Comparison of ENCODE assay signal across 8 mouse cellular contexts in genomic region chr4:126259523-126260160, GRCm38 (mm10). TPM values are rescaled to one million over a fixed set of nuclear protein-coding genes. Genes with fewer than 3 reads are reported as not detected.
DNase-seq lines count a peak whose midpoint lies in the region; ATAC-seq and TF ChIP-seq lines count a peak whose summit lies in the region.

No protein-coding gene starts in this region.

- 10% methylated on average over 15 of the region's 15 CpGs for WGBS in intestine, postnatal 0 days
- WGBS in lung, embryonic 14.5 days = under 1% methylated on average over 15 of the region's 15 CpGs
- WGBS in neural tube, embryonic 15.5 days = under 1% methylated on average over 15 of the region's 15 CpGs

- 0 out of 2 replicates have a peak, but pooled peaks cover 3% of the 10 kb centered on the region for H3K27me3 ChIP-seq in intestine, postnatal 0 days (replicated peaks; ENCODE audit: control insufficient read depth, insufficient read depth, low read length)
- no peaks in the 10 kb centered on the region for H3K27me3 ChIP-seq in lung, embryonic 14.5 days (ENCODE audit: insufficient read depth, low read length)
- H3K27me3 ChIP-seq in neural tube, embryonic 15.5 days (replicated peaks) = no peaks in the 10 kb centered on the region

- H3K9me3 ChIP-seq in intestine, postnatal 0 days (ENCODE audit: control insufficient read depth) = no peaks in the 10 kb centered on the region
- H3K9me3 ChIP-seq in lung, embryonic 14.5 days (ENCODE audit: low read depth, low read length) = no peaks in the 10 kb centered on the region
- H3K9me3 ChIP-seq in neural tube, embryonic 15.5 days (replicated peaks) = no peaks in the 10 kb centered on the region

- H3K4me3 ChIP-seq in intestine, postnatal 0 days (ENCODE audit: low read depth, low read length) = no peak overlapping the region; the same call in 1 of the 2 replicates
- H3K4me3 ChIP-seq in lung, embryonic 14.5 days (ENCODE audit: low read depth, low read length) = 0 out of 2 replicates have a peak overlapping the region, but pooled peaks have one; percentile 1
- 0 out of 2 replicates have a peak overlapping the region, but pooled peaks have one; percentile 12 for H3K4me3 ChIP-seq in neural tube, embryonic 15.5 days (replicated peaks)

- H3K4me1 ChIP-seq in intestine, postnatal 0 days (replicated peaks; ENCODE audit: control insufficient read depth, insufficient read depth, low read length) = peaks cover 6% of the 10 kb centered on the region
- H3K4me1 ChIP-seq in lung, embryonic 14.5 days (ENCODE audit: insufficient read depth) = peaks cover 25% of the 10 kb centered on the region
- H3K4me1 ChIP-seq in neural tube, embryonic 15.5 days = peaks cover 76% of the 10 kb centered on the region

- no peaks in the 10 kb centered on the region for H3K36me3 ChIP-seq in intestine, postnatal 0 days (ENCODE audit: control insufficient read depth, insufficient read depth)
- H3K36me3 ChIP-seq in lung, embryonic 14.5 days (ENCODE audit: insufficient read depth) = no peaks in the 10 kb centered on the region
- H3K36me3 ChIP-seq in neural tube, embryonic 15.5 days = no peaks in the 10 kb centered on the region

- DNase-seq in layer of hippocampus, adult 9-11 months = peak; percentile 55
- no peak for DNase-seq in layer of hippocampus, postnatal 14 days (ENCODE audit: low spot score in 2 of 2)
- peak; percentile 99 for DNase-seq in heart, adult 11 months
- DNase-seq in lung, embryonic 14.5 days = peak; percentile 93

- TF ChIP-seq CTCF in intestine, postnatal 0 days (IDR thresholded peaks at IDR 0.05; ENCODE audit: low read depth) = no peak
- TF ChIP-seq CTCF in lung, embryonic 14.5 days (IDR thresholded peaks at IDR 0.05; ENCODE audit: low read depth) = no peak

- no peak overlapping the region for H3K9ac ChIP-seq in intestine, postnatal 0 days (ENCODE audit: low read depth, low read length)
- peak overlapping the region; percentile 27; the same call in 1 of the 2 replicates for H3K9ac ChIP-seq in lung, embryonic 14.5 days
- H3K9ac ChIP-seq in neural tube, embryonic 15.5 days (replicated peaks) = no peak overlapping the region; the same call in 1 of the 2 replicates

- peak; percentile 30 for ATAC-seq in common myeloid progenitor, adult 5-6 weeks (replicated peaks; ENCODE audit: low read depth, poor library complexity, severe bottlenecking)
- no peak for ATAC-seq in intestine, postnatal 0 days
- ATAC-seq in lung, embryonic 14.5 days (ENCODE audit: insufficient read depth) = peak; percentile 16
- no peak for ATAC-seq in neural tube, embryonic 15.5 days (ENCODE audit: low FRiP score)
- no peak for ATAC-seq in frontal cortex, adult (ENCODE audit: low TSS enrichment)

- peak overlapping the region; percentile 48 for H3K4me2 ChIP-seq in intestine, postnatal 0 days (replicated peaks; ENCODE audit: low read depth)
- peak overlapping the region; percentile 52 for H3K4me2 ChIP-seq in lung, embryonic 14.5 days
- H3K4me2 ChIP-seq in neural tube, embryonic 15.5 days = peak overlapping the region; percentile 42

- H3K27ac ChIP-seq in intestine, postnatal 0 days (ENCODE audit: low read depth, low read length) = peak overlapping the region; percentile 58
- peak overlapping the region; percentile 97 for H3K27ac ChIP-seq in lung, embryonic 14.5 days (ENCODE audit: low read depth)
- peak overlapping the region; percentile 79 for H3K27ac ChIP-seq in neural tube, embryonic 15.5 days (replicated peaks)

RNA-seq across cellular contexts. Expression of gene Trappc3, which starts 2.5 kb away (rescaled TPM):
- 10 to 100 TPM; 83.9 to 88.2 TPM for total RNA-seq in layer of hippocampus, postnatal 14 days (2021)
- 55.7 and 63.9 TPM in 2 replicates for total RNA-seq in common myeloid progenitor, adult 5-6 weeks (2017)
- polyA plus RNA-seq in intestine, postnatal 0 days (2015; fragmentation: Nextera tagmentation; extraction: Ambion mirVana) = 115 and 126 TPM in 2 replicates
- 26.7 and 28.9 TPM in 2 replicates for polyA plus RNA-seq in lung, embryonic 14.5 days (2014; fragmentation: Nextera tagmentation; extraction: Ambion mirVana)
- polyA plus RNA-seq in neural tube, embryonic 15.5 days (2015; fragmentation: Nextera tagmentation; extraction: Ambion mirVana) = 175 and 188 TPM in 2 replicates

RNA-seq across cellular contexts. Expression of gene Map7d1, which starts 3.5 kb away (rescaled TPM):
- total RNA-seq in layer of hippocampus, postnatal 14 days (2021) = 100 to 1,000 TPM; 222 to 233 TPM
- 13.0 and 32.3 TPM in 2 replicates for total RNA-seq in common myeloid progenitor, adult 5-6 weeks (2017)
- 11.7 and 12.2 TPM in 2 replicates for polyA plus RNA-seq in intestine, postnatal 0 days (2015; fragmentation: Nextera tagmentation; extraction: Ambion mirVana)
- 50.7 and 61.1 TPM in 2 replicates for polyA plus RNA-seq in lung, embryonic 14.5 days (2014; fragmentation: Nextera tagmentation; extraction: Ambion mirVana)
- polyA plus RNA-seq in neural tube, embryonic 15.5 days (2015; fragmentation: Nextera tagmentation; extraction: Ambion mirVana) = 65.4 and 79.7 TPM in 2 replicates

RNA-seq across cellular contexts. Expression of gene Col8a2, which starts 27.0 kb away (rescaled TPM):
- total RNA-seq in layer of hippocampus, postnatal 14 days (2021) = 1 to 10 TPM; 1.9 to 8.4 TPM
- total RNA-seq in common myeloid progenitor, adult 5-6 weeks (2017) = not detected in 2 replicates
- 1.5 and 2.2 TPM in 2 replicates for polyA plus RNA-seq in intestine, postnatal 0 days (2015; fragmentation: Nextera tagmentation; extraction: Ambion mirVana)
- polyA plus RNA-seq in lung, embryonic 14.5 days (2014; fragmentation: Nextera tagmentation; extraction: Ambion mirVana) = 4.0 and 5.2 TPM in 2 replicates
- 7.4 and 9.8 TPM in 2 replicates for polyA plus RNA-seq in neural tube, embryonic 15.5 days (2015; fragmentation: Nextera tagmentation; extraction: Ambion mirVana)

RNA-seq across cellular contexts. Expression of gene Thrap3, which starts 57.1 kb away (rescaled TPM):
- 100 to 1,000 TPM; 142 to 149 TPM for total RNA-seq in layer of hippocampus, postnatal 14 days (2021)
- 331 and 353 TPM in 2 replicates for total RNA-seq in common myeloid progenitor, adult 5-6 weeks (2017)
- 56.7 and 67.5 TPM in 2 replicates for polyA plus RNA-seq in intestine, postnatal 0 days (2015; fragmentation: Nextera tagmentation; extraction: Ambion mirVana)
- 262 and 268 TPM in 2 replicates for polyA plus RNA-seq in lung, embryonic 14.5 days (2014; fragmentation: Nextera tagmentation; extraction: Ambion mirVana)
- 127 and 133 TPM in 2 replicates for polyA plus RNA-seq in neural tube, embryonic 15.5 days (2015; fragmentation: Nextera tagmentation; extraction: Ambion mirVana)

Comparison
In these comparisons a context has a peak if more than half of its experiments do, and no peak if none do; other contexts are left out.
1. DNase-seq: peak in layer of hippocampus, adult 9-11 months (single experiment), heart, adult 11 months (single experiment) and lung, embryonic 14.5 days (single experiment); none in layer of hippocampus, postnatal 14 days (0 of 2).
2. ATAC-seq: peak in common myeloid progenitor, adult 5-6 weeks (single experiment) and lung, embryonic 14.5 days (single experiment); none in intestine, postnatal 0 days (single experiment), neural tube, embryonic 15.5 days (single experiment) and frontal cortex, adult (single experiment).
3. Peak in every context shown above with its lines, with median percentiles within 50 percentile points of each other: H3K27ac ChIP-seq and H3K4me2 ChIP-seq.